Mouse (Mus musculus): ENCODE measurements at regions not wholly inside any gene's neighbourhood (a gene's known extent, or its start where the extent isn't known, plus 50 kb on each side); places are given as distances from the start of the nearest gene placed in this dataset.

- 70% methylated on average over 5 of the region's 5 CpGs for WGBS
- Histone ChIP-seq H3K4me3 (no peak overlapping the region), H3K9ac (no peak overlapping the region), H3K4me1 (no peaks in the 10 kb centered on the region), H3K27me3 (no peaks in the 10 kb centered on the region), H3K4me2 (replicated peaks) (no peak overlapping the region), H3K27ac (no peak overlapping the region), H3K9me3 (no peaks in the 10 kb centered on the region), H3K36me3 (no peaks in the 10 kb centered on the region)
- ATAC-seq (ENCODE audit: insufficient number of reproducible peaks, insufficient read depth, low FRiP score, low TSS enrichment), result no peak
Measured at GRCm38 (mm10) chr3:36743399-36743798, 53.4 kb upstream of the Trpc3 start.

GRCm38 (mm10) chr3:36754358-36754950, 64.5 kb upstream of the Trpc3 start:
- Histone ChIP-seq H3K9ac (no peak overlapping the region), H3K27ac (no peak overlapping the region)
- WGBS, result 71% methylated on average over 7 of the region's 7 CpGs

GRCm38 (mm10) chr3:36762065-36762653, 72.2 kb upstream of the Trpc3 start:
- Histone ChIP-seq H3K4me2 (replicated peaks) (no peak overlapping the region), H3K9ac (no peak overlapping the region), H3K36me3 (no peaks in the 10 kb centered on the region), H3K27ac (no peak overlapping the region), H3K27me3 (no peaks in the 10 kb centered on the region), H3K4me1 (no peaks in the 10 kb centered on the region), H3K9me3 (no peaks in the 10 kb centered on the region), H3K4me3 (no peak overlapping the region)
- WGBS, result 93% methylated on average over 6 of the region's 6 CpGs
- 0 out of 2 replicates have a peak, but pooled peaks have one; percentile 22 for ATAC-seq (ENCODE audit: insufficient number of reproducible peaks, insufficient read depth, low FRiP score, low TSS enrichment)

More at GRCm38 (mm10) chr3:36754358-36754950, 64.5 kb upstream of the Trpc3 start:
- H3K4me3 ChIP-seq, result no peak overlapping the region
- no peaks in the 10 kb centered on the region for H3K9me3 ChIP-seq
- 0 out of 2 replicates have a peak, but pooled peaks have one; percentile 10 for ATAC-seq (ENCODE audit: insufficient number of reproducible peaks, insufficient read depth, low FRiP score, low TSS enrichment)
- H3K4me2 ChIP-seq (replicated peaks), result no peak overlapping the region
- no peaks in the 10 kb centered on the region for H3K27me3 ChIP-seq
- H3K36me3 ChIP-seq, result no peaks in the 10 kb centered on the region
- no peaks in the 10 kb centered on the region for H3K4me1 ChIP-seq

GRCm38 (mm10) chr3:36762847-36763246, 72.9 kb upstream of the Trpc3 start:
- Histone ChIP-seq H3K9ac (no peak overlapping the region), H3K4me1 (no peaks in the 10 kb centered on the region), H3K4me3 (no peak overlapping the region), H3K9me3 (no peaks in the 10 kb centered on the region), H3K4me2 (replicated peaks) (no peak overlapping the region), H3K36me3 (no peaks in the 10 kb centered on the region), H3K27me3 (no peaks in the 10 kb centered on the region), H3K27ac (no peak overlapping the region)
- no peak for ATAC-seq (ENCODE audit: insufficient number of reproducible peaks, insufficient read depth, low FRiP score, low TSS enrichment)
- 49% methylated on average over 3 of the region's 3 CpGs for WGBS

- no peaks in the 10 kb centered on the region for H3K27me3 ChIP-seq
- no peak overlapping the region for H3K9ac ChIP-seq
- no peaks in the 10 kb centered on the region for H3K36me3 ChIP-seq
- H3K4me1 ChIP-seq, result no peaks in the 10 kb centered on the region; the same call in 1 of the 2 replicates
- no peaks in the 10 kb centered on the region for H3K9me3 ChIP-seq
- no peak overlapping the region for H3K4me3 ChIP-seq
- no peak overlapping the region for H3K4me2 ChIP-seq (replicated peaks)
- H3K27ac ChIP-seq, result no peak overlapping the region
- no peak for ATAC-seq (ENCODE audit: insufficient number of reproducible peaks, insufficient read depth, low FRiP score, low TSS enrichment)
- 67% methylated on average over 2 of the region's 2 CpGs for WGBS
Measured at GRCm38 (mm10) chr3:36764741-36765140, 74.8 kb upstream of the Trpc3 start.

- no peaks in the 10 kb centered on the region for H3K36me3 ChIP-seq
- H3K4me2 ChIP-seq (replicated peaks), result no peak overlapping the region
- H3K9ac ChIP-seq, result no peak overlapping the region
- H3K9me3 ChIP-seq, result no peaks in the 10 kb centered on the region
- H3K4me1 ChIP-seq, result peaks cover 11% of the 10 kb centered on the region; the same call in 1 of the 2 replicates
- H3K27ac ChIP-seq, result no peak overlapping the region
- no peak for ATAC-seq (ENCODE audit: insufficient number of reproducible peaks, insufficient read depth, low FRiP score, low TSS enrichment)
- 21% methylated on average over 1 of the region's 1 CpGs for whole genome bisulfite sequencing
- no peaks in the 10 kb centered on the region for H3K27me3 ChIP-seq
- H3K4me3 ChIP-seq, result no peak overlapping the region
Measured at GRCm38 (mm10) chr3:36770096-36770495, 80.1 kb upstream of the Trpc3 start.

GRCm38 (mm10) chr3:36771011-36771410, 81.0 kb upstream of the Trpc3 start:
- no peak overlapping the region for H3K27ac ChIP-seq
- no peaks in the 10 kb centered on the region for H3K9me3 ChIP-seq
- no peaks in the 10 kb centered on the region for H3K27me3 ChIP-seq
- H3K4me1 ChIP-seq, result peaks cover 11% of the 10 kb centered on the region; the same call in 1 of the 2 replicates
- H3K36me3 ChIP-seq, result no peaks in the 10 kb centered on the region
- no peak for ATAC-seq (ENCODE audit: insufficient number of reproducible peaks, insufficient read depth, low FRiP score, low TSS enrichment)
- 49% methylated on average over 4 of the region's 4 CpGs for WGBS
- H3K4me3 ChIP-seq, result no peak overlapping the region
- no peak overlapping the region for H3K4me2 ChIP-seq (replicated peaks)
- H3K9ac ChIP-seq, result no peak overlapping the region

GRCm38 (mm10) chr3:36774023-36774422, 84.1 kb upstream of the Trpc3 start:
- Histone ChIP-seq H3K27me3 (no peaks in the 10 kb centered on the region), H3K36me3 (no peaks in the 10 kb centered on the region), H3K9ac (no peak overlapping the region), H3K4me1 (peaks cover 15% of the 10 kb centered on the region; the same call in 1 of the 2 replicates), H3K27ac (no peak overlapping the region), H3K4me3 (no peak overlapping the region), H3K9me3 (no peaks in the 10 kb centered on the region), H3K4me2 (replicated peaks) (no peak overlapping the region)
- ATAC-seq (ENCODE audit: insufficient number of reproducible peaks, insufficient read depth, low FRiP score, low TSS enrichment), result no peak
- 29% methylated on average over 4 of the region's 4 CpGs for WGBS

- ATAC-seq (ENCODE audit: insufficient number of reproducible peaks, insufficient read depth, low FRiP score, low TSS enrichment), result no peak
- no peak overlapping the region for H3K27ac ChIP-seq
- no peak overlapping the region for H3K9ac ChIP-seq
- H3K4me3 ChIP-seq, result no peak overlapping the region
- H3K4me1 ChIP-seq, result peaks cover 9% of the 10 kb centered on the region; the same call in 1 of the 2 replicates
- no peak overlapping the region for H3K4me2 ChIP-seq (replicated peaks)
- 49% methylated on average over 7 of the region's 7 CpGs for WGBS
- H3K27me3 ChIP-seq, result no peaks in the 10 kb centered on the region
- no peaks in the 10 kb centered on the region for H3K9me3 ChIP-seq
- no peaks in the 10 kb centered on the region for H3K36me3 ChIP-seq
Measured at GRCm38 (mm10) chr3:36778448-36778847, 84.5 kb upstream of the 4932438A13Rik start.

- 79% methylated on average over 5 of the region's 5 CpGs for WGBS
- ATAC-seq (ENCODE audit: insufficient number of reproducible peaks, insufficient read depth, low FRiP score, low TSS enrichment), result no peak
- Histone ChIP-seq H3K27ac (no peak overlapping the region), H3K4me1 (no peaks in the 10 kb centered on the region), H3K4me3 (no peak overlapping the region), H3K36me3 (no peaks in the 10 kb centered on the region), H3K27me3 (no peaks in the 10 kb centered on the region), H3K9me3 (no peaks in the 10 kb centered on the region), H3K4me2 (replicated peaks) (no peak overlapping the region), H3K9ac (no peak overlapping the region)
Measured at GRCm38 (mm10) chr3:36786581-36786980, 76.3 kb upstream of the 4932438A13Rik start.

- Histone ChIP-seq H3K9me3 (no peaks in the 10 kb centered on the region), H3K27me3 (no peaks in the 10 kb centered on the region), H3K4me2 (replicated peaks) (no peak overlapping the region), H3K27ac (no peak overlapping the region), H3K4me3 (no peak overlapping the region), H3K9ac (no peak overlapping the region), H3K4me1 (no peaks in the 10 kb centered on the region), H3K36me3 (no peaks in the 10 kb centered on the region)
- ATAC-seq (ENCODE audit: insufficient number of reproducible peaks, insufficient read depth, low FRiP score, low TSS enrichment), result no peak
- 71% methylated on average over 4 of the region's 4 CpGs for WGBS
Measured at GRCm38 (mm10) chr3:36790245-36790644, 72.7 kb upstream of the 4932438A13Rik start.

- H3K9ac ChIP-seq, result no peak overlapping the region
- H3K4me3 ChIP-seq, result no peak overlapping the region
- ATAC-seq (ENCODE audit: insufficient number of reproducible peaks, insufficient read depth, low FRiP score, low TSS enrichment), result no peak
- no peaks in the 10 kb centered on the region for H3K36me3 ChIP-seq
- H3K27ac ChIP-seq, result no peak overlapping the region
- H3K9me3 ChIP-seq, result no peaks in the 10 kb centered on the region
- peaks cover 4% of the 10 kb centered on the region for H3K4me1 ChIP-seq
- WGBS, result 21% methylated on average over 4 of the region's 4 CpGs
- no peaks in the 10 kb centered on the region for H3K27me3 ChIP-seq
- no peak overlapping the region for H3K4me2 ChIP-seq (replicated peaks)
Measured at GRCm38 (mm10) chr3:36797025-36797424, 65.9 kb upstream of the 4932438A13Rik start.
